Mouse (Mus musculus) spleen, adult 2 months (tissue): ENCODE measurements at regions not wholly inside any gene's neighbourhood (a gene's known extent, or its start where the extent isn't known, plus 50 kb on each side); places are given as distances from the start of the nearest gene placed in this dataset.

Experiments used
- CTCF ChIP-seq: fragments of 200-500 bp; IDR thresholded peaks from 2 replicates; pipeline ENCODE4 v1.5.1; 2011; ENCODE audit warnings: mild to moderate bottlenecking, inconsistent platforms; ENCODE audit not compliant: insufficient read depth, insufficient read length, insufficient replicate concordance; ENCODE audit errors: extremely low read depth
- POLR2A ChIP-seq: fragments of 200-500 bp; IDR thresholded peaks from 2 replicates; pipeline ENCODE4 v1.6.1; 2011; ENCODE audit warnings: low read depth, low read length, inconsistent platforms

DNA sequence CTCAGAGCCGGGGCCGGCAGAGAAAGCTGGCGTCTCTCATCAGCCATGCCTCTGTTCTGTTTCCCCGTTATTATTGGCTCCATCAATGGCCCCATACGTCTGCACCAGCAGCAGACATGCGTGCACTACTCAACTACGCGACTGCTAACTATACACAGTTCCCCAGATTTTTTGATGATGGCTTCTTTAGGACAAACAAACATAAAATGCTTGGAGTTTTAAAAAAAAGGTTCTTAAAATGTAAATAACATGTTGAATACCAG lies 256.6 kb downstream of the Ankrd16 start:
- TF ChIP-seq CTCF (no peak), POLR2A (no peak)
